Mouse (Mus musculus) thymus, postnatal 25 days (tissue): ENCODE data around the gene Gpatch4.

Source experiments
- DNase-seq: peaks from one replicate; pipeline ENCODE4 v3.0.0; 2022

Gpatch4 gene

GRCm38 (mm10) chr3:88042661-88043421 is at the start of gene Gpatch4:
TSS of gene Gpatch4 (plus strand) at chr3:88043108.
- peak; percentile 81 for DNase-seq

GRCm38 (mm10) chr3:87993436-87993835 is 49.5 kb upstream of the Gpatch4 start:
- DNase-seq: peak; percentile 49

- DNase-seq: no peak
Measured at GRCm38 (mm10) chr3:87995331-87995730, 47.6 kb upstream of the Gpatch4 start.

- DNase-seq: no peak
Measured at GRCm38 (mm10) chr3:87996401-87996800, 46.5 kb upstream of the Gpatch4 start.

- no peak for DNase-seq
Measured at GRCm38 (mm10) chr3:87996971-87997614, 45.8 kb upstream of the Gpatch4 start.

- DNase-seq: no peak
Measured at GRCm38 (mm10) chr3:87998747-87999146, 44.2 kb upstream of the Gpatch4 start.

- no peak for DNase-seq
Measured at GRCm38 (mm10) chr3:87999243-87999895, 43.5 kb upstream of the Gpatch4 start.

GRCm38 (mm10) chr3:88000181-88000580 is 42.7 kb upstream of the Gpatch4 start, which contains the start of gene Bcan:
TSS of gene Bcan (minus strand) at chr3:88000230.
- no peak for DNase-seq

- DNase-seq: no peak
Measured at GRCm38 (mm10) chr3:88000816-88001595, 41.9 kb upstream of the Gpatch4 start.

GRCm38 (mm10) chr3:88002291-88002976 is 40.5 kb upstream of the Gpatch4 start:
- DNase-seq: peak; percentile 23

GRCm38 (mm10) chr3:88005822-88006786 is 36.8 kb upstream of the Gpatch4 start:
- DNase-seq: no peak

- peak; percentile 34 for DNase-seq
Measured at GRCm38 (mm10) chr3:88010634-88011265, 32.2 kb upstream of the Gpatch4 start.

GRCm38 (mm10) chr3:88022322-88023191 is 20.4 kb upstream of the Gpatch4 start:
- DNase-seq: peak; percentile 74

- DNase-seq: no peak
Measured at GRCm38 (mm10) chr3:88023192-88024074, 19.5 kb upstream of the Gpatch4 start.

- no peak for DNase-seq
Measured at GRCm38 (mm10) chr3:88026823-88027222, 16.1 kb upstream of the Gpatch4 start.

- peak; percentile 9 for DNase-seq
Measured at GRCm38 (mm10) chr3:88027434-88028186, 15.3 kb upstream of the Gpatch4 start, which contains the start of gene Hapln2. TSS of gene Hapln2 (minus strand) at chr3:88027583.

- no peak for DNase-seq
Measured at GRCm38 (mm10) chr3:88030608-88031395, 12.1 kb upstream of the Gpatch4 start.
